Mouse (Mus musculus) monocyte, adult 5-6 weeks (primary cell): Measurements from ENCODE around the gene Osbpl8. TPM values are rescaled to one million over a fixed set of nuclear protein-coding genes. Genes with fewer than 3 reads are reported as not detected.

ENCODE experiments used
- ATAC-seq: fragments of 153-309, 156-312 bp; replicated peaks from 2 replicates; pipeline ENCODE4 v1.8.0; 2017; ENCODE audit warnings: mild to moderate bottlenecking; ENCODE audit not compliant: low TSS enrichment, insufficient number of reproducible peaks, severe bottlenecking, poor library complexity, low FRiP score
- total RNA-seq: library from RNA; stranded (forward); fragments of 200-1000, 200-491, 200-594 nt; gene quantifications from 3 replicates; pipeline ENCODE4 v1.2.3, GENCODE M21; 2017

Osbpl8 gene
- total RNA-seq, 1 experiment from 2014 or later: 103 TPM

DNA sequence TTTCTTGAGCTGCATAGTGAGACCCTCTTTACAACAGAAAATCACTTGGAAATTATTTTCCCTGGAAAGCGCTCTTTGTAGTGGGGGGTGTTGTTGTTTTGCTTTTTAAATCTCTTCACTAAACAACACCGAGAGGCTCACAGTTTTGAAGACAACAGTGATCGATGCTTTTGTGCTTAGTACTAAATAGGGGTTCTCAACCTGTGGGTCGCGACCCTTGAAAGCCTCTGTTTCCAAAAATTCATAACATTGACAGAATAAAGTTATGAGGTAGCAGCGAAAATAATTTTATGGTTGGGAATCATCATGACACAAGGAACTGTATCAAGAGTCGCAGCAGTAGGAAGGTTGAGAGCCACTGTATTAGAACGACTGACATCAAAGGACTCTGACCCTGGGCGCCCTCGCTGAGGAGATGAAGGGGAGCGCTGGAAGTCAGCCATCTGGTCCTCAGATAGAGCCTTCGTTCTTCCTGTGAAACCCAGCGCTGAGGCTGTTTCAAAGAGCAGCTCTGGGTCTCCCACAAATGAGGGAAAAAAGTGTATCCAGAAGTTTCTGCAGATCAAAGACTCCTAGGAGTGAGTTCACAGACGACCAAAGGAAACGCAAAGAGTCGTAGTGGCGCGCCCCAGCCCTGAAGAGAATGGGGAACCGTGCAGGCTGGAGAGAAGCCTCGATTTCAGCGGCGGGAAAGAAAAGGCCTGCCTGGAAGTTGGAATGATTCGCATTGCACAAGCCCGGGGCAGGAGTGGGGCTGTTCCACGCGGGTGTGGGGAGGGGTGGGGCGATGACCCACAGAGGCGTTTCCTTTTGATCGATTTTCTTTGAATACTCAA is 171.2 kb downstream of the Osbpl8 start:
- no peak for ATAC-seq

DNA sequence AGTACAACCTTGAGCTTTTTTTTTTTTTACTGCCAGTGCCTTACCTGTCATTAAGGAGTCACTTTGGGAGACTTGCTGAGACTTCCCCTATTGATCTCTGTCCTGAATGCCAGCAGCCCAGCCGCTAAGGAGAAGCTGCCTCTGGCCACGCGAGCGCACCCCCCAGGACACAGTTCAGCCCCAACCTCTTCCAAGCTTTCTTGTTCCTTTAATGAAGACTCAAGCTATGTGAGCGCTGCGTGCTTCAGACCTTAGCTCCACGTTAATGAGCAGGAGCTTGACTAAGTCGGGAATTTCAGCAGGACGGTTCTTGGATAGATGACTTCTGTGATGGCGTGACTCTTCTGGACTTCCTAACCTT is 171.8 kb downstream of the Osbpl8 start:
- ATAC-seq: no peak

- ATAC-seq: no peak
Observed at GRCm38 (mm10) chr10:111339296-111339695, 174.7 kb downstream of the Osbpl8 start.

GRCm38 (mm10) chr10:111341761-111342160 is 177.2 kb downstream of the Osbpl8 start:
- no peak for ATAC-seq

DNA sequence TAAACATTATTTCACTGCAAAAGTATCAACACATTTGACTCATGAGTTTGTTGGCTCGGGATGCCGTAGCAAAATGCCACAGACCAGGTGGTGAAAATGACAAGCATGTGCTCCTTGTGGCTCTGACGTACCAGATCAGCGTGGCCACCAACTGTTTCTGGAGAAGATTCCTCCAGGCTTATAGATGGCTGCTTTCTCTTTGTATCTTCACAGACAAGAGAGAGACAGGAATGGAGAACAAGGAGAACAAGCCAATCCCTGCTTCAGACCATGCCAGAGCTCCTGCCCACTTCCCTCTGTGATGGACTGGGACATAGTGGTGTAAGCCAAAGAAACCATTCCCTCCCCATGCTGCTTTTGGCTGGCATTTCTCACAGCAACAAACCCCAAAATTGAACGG is 179.0 kb downstream of the Osbpl8 start:
- no peak for ATAC-seq

Other genes starting within 250 kb of the Osbpl8 start
- 22.0 to 38.3 TPM (median 35.8 TPM) in 3 replicates for gene Csrp2, start 245.0 kb upstream of the Osbpl8 start, total RNA-seq
- 20.4 to 41.9 TPM (median 29.2 TPM) in 3 replicates for gene Zdhhc17, start 154.6 kb upstream of the Osbpl8 start, total RNA-seq
- 1.5 to 3.3 TPM (median 2.3 TPM) in 3 replicates for gene Bbs10, start 133.9 kb downstream of the Osbpl8 start, total RNA-seq